Mouse (Mus musculus): Measurements from ENCODE around the gene Rpl38.

The Rpl38 gene

DNA sequence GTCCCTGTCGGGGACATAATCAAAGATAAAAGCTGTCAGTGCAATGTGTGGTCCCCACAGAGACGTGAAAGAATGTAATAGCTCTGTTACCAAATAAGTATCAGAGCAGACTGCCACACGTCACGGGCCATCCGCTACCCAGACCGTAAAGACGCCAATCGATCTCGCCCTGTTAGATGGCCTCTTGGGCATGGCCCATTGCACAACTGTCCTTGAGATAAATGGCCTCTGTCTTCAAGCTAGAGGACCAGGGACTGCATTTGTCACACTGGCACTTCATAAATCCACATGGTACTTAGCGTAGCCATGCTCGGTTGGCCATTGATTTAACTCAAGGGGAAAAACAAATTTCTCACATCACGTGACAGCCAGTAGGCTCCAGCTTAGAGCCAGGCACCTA, 43.5 kb downstream of the Rpl38 start:
- DNase-seq = no peak

DNA sequence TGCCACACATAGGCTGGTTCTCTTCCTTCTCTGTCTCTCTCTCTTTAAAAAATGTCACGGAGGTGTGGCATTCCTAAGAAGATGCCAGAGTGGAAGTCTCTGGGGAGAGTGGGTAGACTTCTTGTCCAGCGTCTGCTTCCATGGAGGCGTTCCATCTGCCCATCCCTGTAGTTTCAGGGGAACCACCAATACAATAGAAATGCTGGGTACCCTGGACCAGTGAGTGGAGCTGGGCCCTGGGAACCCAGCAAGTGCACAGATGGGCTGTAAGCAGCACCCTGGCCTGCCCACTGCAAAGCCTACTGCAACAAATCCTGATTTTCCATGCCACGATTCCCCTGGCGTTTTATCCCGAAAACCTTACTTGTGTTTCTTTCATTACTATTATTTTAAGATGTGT, 46.2 kb downstream of the Rpl38 start:
- no peak for DNase-seq

DNA sequence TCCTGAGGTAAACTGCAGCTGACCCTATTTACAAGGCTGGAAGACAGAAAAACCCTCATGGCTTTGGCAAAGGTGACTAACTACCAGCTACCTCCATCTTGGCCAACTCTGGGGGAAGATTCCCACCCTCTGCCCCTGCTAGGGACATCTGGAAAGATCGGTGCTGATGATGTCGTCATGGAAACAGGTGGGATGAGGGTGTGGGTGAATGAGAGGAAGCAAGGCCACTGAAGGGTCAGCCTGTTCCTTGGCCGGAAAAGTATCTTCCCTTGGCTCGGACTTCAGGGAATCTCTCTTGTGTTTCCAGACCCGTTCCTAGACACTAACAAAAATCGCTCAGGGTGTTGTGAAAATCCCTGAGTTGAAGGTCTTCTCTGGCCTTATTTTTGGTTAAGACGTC, 47.2 kb downstream of the Rpl38 start:
- DNase-seq = no peak

DNA sequence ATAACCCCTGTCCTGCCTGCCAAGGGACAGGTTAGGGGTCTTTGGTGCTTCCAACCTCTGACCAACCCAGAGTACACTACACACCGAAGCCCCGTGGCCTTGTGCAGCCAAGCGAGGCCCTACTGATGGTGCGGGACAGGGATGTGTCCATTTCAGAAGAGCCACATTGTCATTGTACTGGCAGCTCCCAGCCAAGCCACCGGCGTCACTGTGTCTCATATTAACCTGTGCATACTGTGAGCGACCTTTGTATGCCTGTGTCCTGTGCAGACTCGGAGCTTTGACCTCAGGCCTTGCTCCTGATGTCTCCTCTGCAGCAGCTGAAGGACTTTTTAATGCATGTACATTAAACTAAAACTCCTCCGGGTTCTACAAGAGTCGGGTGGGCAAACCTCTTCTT, 52.2 kb downstream of the Rpl38 start:
- no peak for DNase-seq

Data from kidney, adult 9 months (tissue).